Mouse (Mus musculus) embryo, embryonic 10.5 days (tissue): ENCODE measurements at regions not wholly inside any gene's neighbourhood (a gene's known extent, or its start where the extent isn't known, plus 50 kb on each side); places are given as distances from the start of the nearest gene placed in this dataset.

Experiments used
- DNase-seq: peaks from one replicate; pipeline ENCODE4 v3.0.0-alpha.2; 2015; ENCODE audit warnings: low spot score

GRCm38 (mm10) chr13:3708896-3709631 lies 75.2 kb downstream of the Asb13 start:
- DNase-seq = peak; percentile 85
